Mouse (Mus musculus): Measurements from ENCODE around the gene Hpcal1.

GRCm38 (mm10) chr12:17740226-17740625, 49.6 kb downstream of the Hpcal1 start:
- peak; percentile 7; the same call in 1 of the 2 replicates for TF ChIP-seq CTCF (IDR thresholded peaks at IDR 0.05; ENCODE audit: extremely low read depth, insufficient read length, insufficient replicate concordance, low read depth, low read length)
- no peak for TF ChIP-seq POLR2A (IDR thresholded peaks at IDR 0.05; ENCODE audit: low read depth, low read length)
